Mouse (Mus musculus): Measurements from ENCODE around the gene Mocs1. TPM values are rescaled to one million over a fixed set of nuclear protein-coding genes. Genes with fewer than 3 reads are reported as not detected.
"Not testable (repeated sequence)": the region's sequence is repeated elsewhere in the genome, so short reads cannot be mapped to it uniquely, and the experiment has no call there.

The Mocs1 gene
- polyA plus RNA-seq, 1 experiment from 2014 or later = 8.9 TPM

GRCm38 (mm10) chr17:49436631-49437030 is 8.5 kb downstream of the Mocs1 start:
- H3K4me1 ChIP-seq (ENCODE audit: control insufficient read depth, insufficient read depth, low read length) = no peaks in the 10 kb centered on the region; the same call in 1 of the 2 replicates
- no peaks in the 10 kb centered on the region for H3K27me3 ChIP-seq (ENCODE audit: control insufficient read depth, insufficient read depth, low read length)
- no peaks in the 10 kb centered on the region for H3K9me3 ChIP-seq (ENCODE audit: control insufficient read depth, low read length)
- 75% methylated on average over 6 of the region's 6 CpGs for WGBS
- H3K4me2 ChIP-seq (replicated peaks; ENCODE audit: low read depth, low read length) = no peak overlapping the region
- H3K4me3 ChIP-seq (ENCODE audit: low read length) = no peak overlapping the region
- no peak for ATAC-seq (ENCODE audit: low FRiP score, low TSS enrichment)
- no peak overlapping the region for H3K9ac ChIP-seq (ENCODE audit: low read depth, low read length)
- H3K27ac ChIP-seq (ENCODE audit: low read depth, low read length) = no peak overlapping the region
- H3K36me3 ChIP-seq (ENCODE audit: control insufficient read depth, insufficient read depth, low read length) = peaks cover 24% of the 10 kb centered on the region; the same call in 1 of the 2 replicates

DNA sequence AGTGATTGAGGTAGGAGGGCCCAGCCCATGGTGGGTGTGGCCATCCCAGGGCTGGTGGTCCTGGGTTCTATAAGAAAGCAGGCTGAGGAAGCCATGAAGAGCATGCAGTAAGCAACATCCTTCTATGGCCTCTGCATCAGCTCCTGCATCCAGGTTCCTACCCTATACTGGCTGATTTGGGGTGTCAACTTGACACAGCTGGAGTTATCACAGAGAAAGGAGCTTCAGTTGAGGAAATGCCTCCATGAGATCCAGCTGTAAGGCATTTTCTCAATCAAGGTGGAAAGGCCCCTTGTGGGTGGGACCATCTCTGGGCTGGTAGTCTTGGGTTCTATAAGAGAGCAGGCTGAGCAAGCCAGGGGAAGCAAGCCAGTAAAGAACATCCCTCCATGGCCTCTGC is 9.1 kb downstream of the Mocs1 start:
- not testable (repeated sequence) for H3K9ac ChIP-seq (ENCODE audit: low read depth, low read length); ATAC-seq (ENCODE audit: low FRiP score, low TSS enrichment); H3K9me3 ChIP-seq (ENCODE audit: control insufficient read depth, low read length); H3K4me1 ChIP-seq (ENCODE audit: control insufficient read depth, insufficient read depth, low read length); H3K27me3 ChIP-seq (ENCODE audit: control insufficient read depth, insufficient read depth, low read length); H3K4me2 ChIP-seq (replicated peaks; ENCODE audit: low read depth, low read length); H3K27ac ChIP-seq (ENCODE audit: low read depth, low read length); H3K4me3 ChIP-seq (ENCODE audit: low read length)
- H3K36me3 ChIP-seq (ENCODE audit: control insufficient read depth, insufficient read depth, low read length) = peaks cover 24% of the 10 kb centered on the region; the same call in 1 of the 2 replicates

GRCm38 (mm10) chr17:49438822-49439574 is 10.8 kb downstream of the Mocs1 start:
- peaks cover 21% of the 10 kb centered on the region; the same call in 1 of the 2 replicates for H3K36me3 ChIP-seq (ENCODE audit: control insufficient read depth, insufficient read depth, low read length)
- 77% methylated on average over 12 of the region's 12 CpGs for WGBS

DNA sequence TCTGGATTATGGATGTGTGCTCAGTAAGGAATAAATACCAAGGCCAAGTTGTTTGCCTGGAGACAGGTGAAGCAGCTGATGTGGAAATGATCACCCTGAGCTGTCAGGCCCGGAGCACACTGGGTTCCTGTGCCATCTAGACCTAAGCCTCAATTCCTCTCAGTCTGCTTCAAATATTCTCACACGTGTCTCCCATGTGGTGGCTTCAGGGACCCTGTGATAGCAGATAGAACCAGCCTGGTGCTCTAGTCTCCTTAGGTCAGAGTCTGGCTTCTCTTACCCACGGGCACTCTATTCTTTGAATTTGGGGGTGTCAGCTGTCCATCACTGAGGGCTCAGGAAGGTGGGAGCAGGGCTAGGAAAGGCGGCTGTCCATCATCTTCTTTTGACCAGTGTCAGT is 11.5 kb downstream of the Mocs1 start:
- Histone ChIP-seq H3K4me3 (ENCODE audit: low read length) (no peak overlapping the region), H3K36me3 (ENCODE audit: control insufficient read depth, insufficient read depth, low read length) (peaks cover 16% of the 10 kb centered on the region; the same call in 1 of the 2 replicates), H3K9ac (ENCODE audit: low read depth, low read length) (no peak overlapping the region), H3K4me1 (ENCODE audit: control insufficient read depth, insufficient read depth, low read length) (no peaks in the 10 kb centered on the region; the same call in 1 of the 2 replicates), H3K27ac (ENCODE audit: low read depth, low read length) (no peak overlapping the region), H3K4me2 (replicated peaks; ENCODE audit: low read depth, low read length) (no peak overlapping the region), H3K9me3 (ENCODE audit: control insufficient read depth, low read length) (no peaks in the 10 kb centered on the region), H3K27me3 (ENCODE audit: control insufficient read depth, insufficient read depth, low read length) (no peaks in the 10 kb centered on the region)
- no peak for ATAC-seq (ENCODE audit: low FRiP score, low TSS enrichment)
- WGBS = 80% methylated on average over 4 of the region's 4 CpGs

More at GRCm38 (mm10) chr17:49438822-49439574, 10.8 kb downstream of the Mocs1 start:
- Histone ChIP-seq H3K4me1 (ENCODE audit: control insufficient read depth, insufficient read depth, low read length) (no peaks in the 10 kb centered on the region; the same call in 1 of the 2 replicates), H3K9ac (ENCODE audit: low read depth, low read length) (no peak overlapping the region), H3K4me3 (ENCODE audit: low read length) (no peak overlapping the region), H3K27me3 (ENCODE audit: control insufficient read depth, insufficient read depth, low read length) (no peaks in the 10 kb centered on the region), H3K9me3 (ENCODE audit: control insufficient read depth, low read length) (no peaks in the 10 kb centered on the region), H3K27ac (ENCODE audit: low read depth, low read length) (no peak overlapping the region), H3K4me2 (replicated peaks; ENCODE audit: low read depth, low read length) (no peak overlapping the region)
- ATAC-seq (ENCODE audit: low FRiP score, low TSS enrichment) = no peak

- H3K36me3 ChIP-seq (ENCODE audit: control insufficient read depth, insufficient read depth, low read length) = peaks cover 9% of the 10 kb centered on the region; the same call in 1 of the 2 replicates
- H3K27me3 ChIP-seq (ENCODE audit: control insufficient read depth, insufficient read depth, low read length) = no peaks in the 10 kb centered on the region
- H3K4me3 ChIP-seq (ENCODE audit: low read length) = no peak overlapping the region
- 58% methylated on average over 14 of the region's 14 CpGs for WGBS
- no peak overlapping the region for H3K9ac ChIP-seq (ENCODE audit: low read depth, low read length)
- no peak overlapping the region for H3K27ac ChIP-seq (ENCODE audit: low read depth, low read length)
- H3K9me3 ChIP-seq (ENCODE audit: control insufficient read depth, low read length) = no peaks in the 10 kb centered on the region
- no peak overlapping the region for H3K4me2 ChIP-seq (replicated peaks; ENCODE audit: low read depth, low read length)
- no peaks in the 10 kb centered on the region; the same call in 1 of the 2 replicates for H3K4me1 ChIP-seq (ENCODE audit: control insufficient read depth, insufficient read depth, low read length)
- ATAC-seq (ENCODE audit: low FRiP score, low TSS enrichment) = peak; percentile 49; the same call in 1 of the 2 replicates
Observed at GRCm38 (mm10) chr17:49440331-49441130, 12.4 kb downstream of the Mocs1 start.

- not testable (repeated sequence) for H3K27ac ChIP-seq (ENCODE audit: low read depth, low read length); H3K4me1 ChIP-seq (ENCODE audit: control insufficient read depth, insufficient read depth, low read length); H3K36me3 ChIP-seq (ENCODE audit: control insufficient read depth, insufficient read depth, low read length); H3K27me3 ChIP-seq (ENCODE audit: control insufficient read depth, insufficient read depth, low read length); H3K9ac ChIP-seq (ENCODE audit: low read depth, low read length); H3K4me3 ChIP-seq (ENCODE audit: low read length); ATAC-seq (ENCODE audit: low FRiP score, low TSS enrichment); H3K9me3 ChIP-seq (ENCODE audit: control insufficient read depth, low read length); H3K4me2 ChIP-seq (replicated peaks; ENCODE audit: low read depth, low read length)
- 37% methylated on average over 3 of the region's 3 CpGs for WGBS
Observed at GRCm38 (mm10) chr17:49442841-49443240, 14.7 kb downstream of the Mocs1 start.

- peak; percentile 36 for ATAC-seq (ENCODE audit: low FRiP score, low TSS enrichment)
- H3K36me3 ChIP-seq (ENCODE audit: control insufficient read depth, insufficient read depth, low read length) = peaks cover 3% of the 10 kb centered on the region; the same call in 1 of the 2 replicates
- H3K27ac ChIP-seq (ENCODE audit: low read depth, low read length) = no peak overlapping the region
- H3K4me1 ChIP-seq (ENCODE audit: control insufficient read depth, insufficient read depth, low read length) = peaks cover 12% of the 10 kb centered on the region
- H3K27me3 ChIP-seq (ENCODE audit: control insufficient read depth, insufficient read depth, low read length) = no peaks in the 10 kb centered on the region
- no peak overlapping the region for H3K4me2 ChIP-seq (replicated peaks; ENCODE audit: low read depth, low read length)
- H3K9ac ChIP-seq (ENCODE audit: low read depth, low read length) = no peak overlapping the region
- no peak overlapping the region for H3K4me3 ChIP-seq (ENCODE audit: low read length)
- H3K9me3 ChIP-seq (ENCODE audit: control insufficient read depth, low read length) = no peaks in the 10 kb centered on the region
- WGBS = 49% methylated on average over 8 of the region's 9 CpGs
Observed at GRCm38 (mm10) chr17:49448570-49449229, 20.5 kb downstream of the Mocs1 start.

- no peak overlapping the region for H3K4me3 ChIP-seq (ENCODE audit: low read length)
- no peaks in the 10 kb centered on the region for H3K9me3 ChIP-seq (ENCODE audit: control insufficient read depth, low read length)
- no peak for ATAC-seq (ENCODE audit: low FRiP score, low TSS enrichment)
- H3K4me1 ChIP-seq (ENCODE audit: control insufficient read depth, insufficient read depth, low read length) = peaks cover 12% of the 10 kb centered on the region
- 72% methylated on average over 8 of the region's 8 CpGs for WGBS
- no peaks in the 10 kb centered on the region for H3K27me3 ChIP-seq (ENCODE audit: control insufficient read depth, insufficient read depth, low read length)
- no peak overlapping the region for H3K9ac ChIP-seq (ENCODE audit: low read depth, low read length)
- H3K4me2 ChIP-seq (replicated peaks; ENCODE audit: low read depth, low read length) = no peak overlapping the region
- no peak overlapping the region for H3K27ac ChIP-seq (ENCODE audit: low read depth, low read length)
- peaks cover 6% of the 10 kb centered on the region; the same call in 1 of the 2 replicates for H3K36me3 ChIP-seq (ENCODE audit: control insufficient read depth, insufficient read depth, low read length)
Observed at GRCm38 (mm10) chr17:49449230-49449608, 21.1 kb downstream of the Mocs1 start.

All from kidney, embryonic 14.5 days (tissue).